ENCODE assay signal across 16 mouse cellular contexts in genomic region chr8:12439044-12439443, GRCm38 (mm10). TPM values are rescaled to one million over a fixed set of nuclear protein-coding genes. Genes with fewer than 3 reads are reported as not detected.
DNase-seq lines count a peak whose midpoint lies in the region; ATAC-seq and TF ChIP-seq lines count a peak whose summit lies in the region.
"Had no signal": no experiment of that assay in that cellular context is flagged by ENCODE, and none has a peak within 500 bp of the region (broad histone marks: within the 10 kb centered on the region; RNA-seq: fewer than 3 reads in every experiment).

No protein-coding gene starts in this region.

- peak; percentile 27 to 34 for DNase-seq in left cerebral cortex, postnatal 14 days (ENCODE audit: low spot score in 2 of 2)
- no peak for DNase-seq in left cerebral cortex, adult 9 months (ENCODE audit: low spot score in 2 of 2)
- peak; percentile 98 for DNase-seq in ES-CJ7 (ENCODE audit: low read depth, low spot score)
- peak; percentile 66 for DNase-seq in embryo, embryonic 10.5 days (ENCODE audit: low spot score)
- DNase-seq in limb, embryonic 14.5 days (ENCODE audit: low spot score), result peak; percentile 22
- DNase-seq in thymus, adult 18-20 months, result no peak
- no peak for DNase-seq in right cerebral cortex, postnatal 25 days
- DNase-seq: adrenal gland, postnatal 36 days; cerebellum, adult 2 months; kidney, adult 9 months; layer of hippocampus, postnatal 36 days had no signal

- H3K9me3 ChIP-seq in limb, embryonic 14.5 days (ENCODE audit: control insufficient read depth, low read length), result no peaks in the 10 kb centered on the region

- no peak overlapping the region for H3K27ac ChIP-seq in limb, embryonic 14.5 days (replicated peaks; ENCODE audit: low read depth, low read length)
- H3K27ac ChIP-seq: liver, embryonic 14.5 days had no signal

- no peak for TF ChIP-seq POLR2A in limb, embryonic 14.5 days (IDR thresholded peaks at IDR 0.05; ENCODE audit: borderline replicate concordance, extremely low read depth, insufficient read depth, insufficient read length)

- no peaks in the 10 kb centered on the region for H3K36me3 ChIP-seq in limb, embryonic 14.5 days (ENCODE audit: control insufficient read depth, insufficient read depth, low read length)

- 22% methylated on average over 4 of the region's 4 CpGs for WGBS in limb, embryonic 14.5 days

- no peak overlapping the region for H3K9ac ChIP-seq in limb, embryonic 14.5 days (ENCODE audit: low read depth, low read length, severe bottlenecking)
- H3K9ac ChIP-seq: liver, embryonic 14.5 days had no signal

- H3K4me2 ChIP-seq in limb, embryonic 14.5 days (replicated peaks; ENCODE audit: low read depth, low read length, severe bottlenecking), result no peak overlapping the region

- intact Hi-C loops in left cerebral cortex, postnatal 14 days (cut with DNase I), result no loop called here

- ATAC-seq in limb, embryonic 14.5 days (ENCODE audit: low FRiP score, low read depth), result no peak

- no peak overlapping the region for H3K4me3 ChIP-seq in limb, embryonic 14.5 days (replicated peaks; ENCODE audit: low read length)

- peaks cover 3% of the 10 kb centered on the region; the same call in 1 of the 2 replicates for H3K27me3 ChIP-seq in limb, embryonic 14.5 days (ENCODE audit: control insufficient read depth, insufficient read depth, low read length)

- H3K4me1 ChIP-seq in limb, embryonic 14.5 days (ENCODE audit: control insufficient read depth, insufficient read depth, low read length), result no peaks in the 10 kb centered on the region

RNA-seq across cellular contexts. Expression of gene Sox1, which starts 43.9 kb away (rescaled TPM):
- 10 to 100 TPM in 1 of 2 experiments, 1 to 10 TPM in 1; 6.1 to 10.4 TPM for total RNA-seq in left cerebral cortex, postnatal 14 days (2021)
- 0.05 and 0.13 TPM in 2 replicates for polyA plus RNA-seq in limb, embryonic 14.5 days (2012; rRNA removed)
- not detected in 2 replicates for polyA plus RNA-seq in limb, embryonic 14.5 days (2014; fragmentation: Nextera tagmentation; extraction: Ambion mirVana)
- total RNA-seq: adrenal gland, postnatal 36 days; heart, postnatal 25 days; megakaryocyte, adult 5-6 weeks; MEL had no signal
- polyA plus RNA-seq: gonadal fat pad, adult 2 months; liver, embryonic 14.5 days had no signal

Comparison
In these comparisons a context has a peak if more than half of its experiments do, and no peak if none do; other contexts are left out.
1. DNase-seq: peak in left cerebral cortex, postnatal 14 days (2 of 2), ES-CJ7 (single experiment), embryo, embryonic 10.5 days (single experiment) and limb, embryonic 14.5 days (single experiment); none in left cerebral cortex, adult 9 months (0 of 2), thymus, adult 18-20 months (0 of 2) and right cerebral cortex, postnatal 25 days (single experiment).